Mouse (Mus musculus) heart, postnatal 0 days (tissue): ENCODE results near the gene Strbp. TPM values are rescaled to one million over a fixed set of nuclear protein-coding genes. Genes with fewer than 3 reads are reported as not detected.

Experiments used
- ATAC-seq: fragments of 200-750 bp; cut with Nextera tagmentation; 2 replicates; pipeline ENCODE4 v1.8.0; 2017; ENCODE audit warnings: low read depth, moderate number of reproducible peaks, moderate library complexity; ENCODE audit not compliant: insufficient read depth
- DNase-seq: peaks from one replicate; pipeline ENCODE4 v3.0.0-alpha.2; 2016; ENCODE audit warnings: low spot score
- H3K27ac ChIP-seq: fragments of 300-500 bp; sonication (generic); 2 replicates; pipeline ENCODE4 v1.5.1; 2014; ENCODE audit warnings: low read depth, mild to moderate bottlenecking
- H3K27me3 ChIP-seq: fragments of 300-500 bp; sonication (generic); 2 replicates; pipeline ENCODE4 v1.6.1; 2014; ENCODE audit warnings: low read length, mixed read lengths; ENCODE audit not compliant: control insufficient read depth, insufficient read depth
- H3K36me3 ChIP-seq: fragments of 300-500 bp; sonication (generic); replicated peaks from 2 replicates; pipeline ENCODE4 v1.6.1; 2014; ENCODE audit warnings: low read length, mixed read lengths; ENCODE audit not compliant: control insufficient read depth, insufficient read depth
- H3K4me1 ChIP-seq: fragments of 300-500 bp; sonication (generic); 2 replicates; pipeline ENCODE4 v1.6.1; 2014; ENCODE audit warnings: antibody characterized with exemption; ENCODE audit not compliant: control insufficient read depth, insufficient read depth
- H3K4me2 ChIP-seq: fragments of 300-500 bp; sonication (generic); 2 replicates; pipeline ENCODE4 v1.6.1; 2014; ENCODE audit warnings: low read depth, mild to moderate bottlenecking, low read length, moderate library complexity
- H3K4me3 ChIP-seq: fragments of 300-500 bp; sonication (generic); 2 replicates; pipeline ENCODE4 v1.5.1; 2014; ENCODE audit warnings: low read depth, low read length
- H3K9ac ChIP-seq: fragments of 300-500 bp; sonication (generic); replicated peaks from 2 replicates; pipeline ENCODE4 v1.6.1; 2014; ENCODE audit warnings: low read depth, low read length, mixed read lengths
- H3K9me3 ChIP-seq: fragments of 300-500 bp; sonication (generic); replicated peaks from 2 replicates; pipeline ENCODE4 v1.6.1; 2016; ENCODE audit warnings: low read length; ENCODE audit not compliant: control insufficient read depth
- CTCF ChIP-seq: IDR thresholded peaks from 2 replicates; pipeline ENCODE4 v1.5.1; 2016; ENCODE audit warnings: antibody characterized with exemption, control low read depth, low read depth
- EP300 ChIP-seq: IDR thresholded peaks from 2 replicates; pipeline ENCODE4 v1.6.1; 2016; ENCODE audit warnings: antibody characterized with exemption, low read depth
- WGBS: fragments of 180-500 bp; shearing (Covaris S2); extraction: QIAGEN DNeasy Blood & Tissue Kit; methylation state at CpG from one replicate; pipeline ENCODE4 v1.1.7; 2014; 5-methylcytosine and 5-hydroxymethylcytosine counted together
- polyA plus RNA-seq: library from polyadenylated mRNA; unstranded; fragments of >200 nt; fragmentation: Nextera tagmentation; extraction: Ambion mirVana; gene quantifications from 2 replicates; pipeline ENCODE4 v1.2.1, GENCODE M21; 2015
- total RNA-seq: library from RNA; depleted of rRNA; stranded (reverse); fragments of >200 nt; gene quantifications from 2 replicates; pipeline ENCODE4 v1.2.3, GENCODE M21; 2014; ENCODE audit warnings: low replicate concordance

Strbp gene
- total and polyA plus RNA-seq, 2 experiments from 2014 or later = 6.7 to 11.5 TPM

GRCm38 (mm10) chr2:37570703-37571102 is 133.0 kb downstream of the Strbp start:
- Histone ChIP-seq H3K27ac (no peak overlapping the region), H3K4me2 (no peak overlapping the region), H3K36me3 (peaks cover 34% of the 10 kb centered on the region), H3K9ac (no peak overlapping the region), H3K4me1 (no peaks in the 10 kb centered on the region; the same call in 1 of the 2 replicates), H3K4me3 (no peak overlapping the region), H3K27me3 (no peaks in the 10 kb centered on the region), H3K9me3 (no peaks in the 10 kb centered on the region)
- no peak for DNase-seq
- WGBS = 49% methylated on average over 2 of the region's 2 CpGs
- no peak for ATAC-seq
- TF ChIP-seq EP300 = no peak
- TF ChIP-seq CTCF = no peak

GRCm38 (mm10) chr2:37569888-37570287 is 133.8 kb downstream of the Strbp start:
- DNase-seq (no peak), ATAC-seq (no peak)
- H3K4me2 ChIP-seq = no peak overlapping the region
- TF ChIP-seq CTCF = no peak
- TF ChIP-seq EP300 = no peak
- no peaks in the 10 kb centered on the region for H3K27me3 ChIP-seq
- no peak overlapping the region for H3K27ac ChIP-seq
- H3K36me3 ChIP-seq = peaks cover 40% of the 10 kb centered on the region
- H3K9ac ChIP-seq = no peak overlapping the region
- H3K4me3 ChIP-seq = no peak overlapping the region
- H3K9me3 ChIP-seq = no peaks in the 10 kb centered on the region
- WGBS = 36% methylated on average over 5 of the region's 5 CpGs
- no peaks in the 10 kb centered on the region; the same call in 1 of the 2 replicates for H3K4me1 ChIP-seq

- Histone ChIP-seq H3K4me2 (no peak overlapping the region), H3K9ac (no peak overlapping the region), H3K4me3 (no peak overlapping the region), H3K36me3 (peaks cover 70% of the 10 kb centered on the region), H3K4me1 (peaks cover 4% of the 10 kb centered on the region; the same call in 1 of the 2 replicates), H3K27me3 (no peaks in the 10 kb centered on the region), H3K27ac (no peak overlapping the region), H3K9me3 (no peaks in the 10 kb centered on the region)
- DNase-seq = no peak
- no peak for ATAC-seq
- 41% methylated on average over 1 of the region's 1 CpGs for WGBS
- TF ChIP-seq EP300 = no peak
- no peak for TF ChIP-seq CTCF
These were observed 137.6 kb downstream of the Strbp start for GRCm38 (mm10) chr2:37566035-37566434.

- peaks cover 74% of the 10 kb centered on the region for H3K36me3 ChIP-seq
- H3K4me3 ChIP-seq = no peak overlapping the region
- no peak for DNase-seq
These were observed 138.1 kb downstream of the Strbp start for GRCm38 (mm10) chr2:37565579-37565978.

GRCm38 (mm10) chr2:37556366-37556765 is 147.3 kb downstream of the Strbp start:
- Histone ChIP-seq H3K27me3 (no peaks in the 10 kb centered on the region), H3K4me2 (no peak overlapping the region), H3K4me1 (no peaks in the 10 kb centered on the region), H3K9me3 (0 out of 2 replicates have a peak, but pooled peaks cover 8% of the 10 kb centered on the region), H3K36me3 (peaks cover 85% of the 10 kb centered on the region), H3K9ac (no peak overlapping the region), H3K4me3 (no peak overlapping the region), H3K27ac (no peak overlapping the region)
- DNase-seq (no peak), ATAC-seq (no peak)
- WGBS = 83% methylated on average over 2 of the region's 2 CpGs
- TF ChIP-seq CTCF = no peak
- no peak for TF ChIP-seq EP300

More at GRCm38 (mm10) chr2:37565579-37565978, 138.1 kb downstream of the Strbp start:
- Histone ChIP-seq H3K27me3 (no peaks in the 10 kb centered on the region), H3K4me2 (no peak overlapping the region), H3K27ac (peak overlapping the region; percentile 46), H3K9ac (no peak overlapping the region), H3K9me3 (no peaks in the 10 kb centered on the region), H3K4me1 (peaks cover 4% of the 10 kb centered on the region; the same call in 1 of the 2 replicates)
- no peak; the same call in 1 of the 2 replicates for ATAC-seq
- 18% methylated on average over 2 of the region's 2 CpGs for WGBS
- TF ChIP-seq CTCF (no peak), EP300 (no peak)
